Mouse (Mus musculus) embryo, embryonic 11.5 days (tissue): Measurements from ENCODE around the gene Cstf3.

Experiments used
- DNase-seq: peaks from one replicate; pipeline ENCODE4 v3.0.0-alpha.2; 2012; ENCODE audit warnings: low read depth, low spot score

Cstf3 gene

GRCm38 (mm10) chr2:104711585-104712485 lies 121.5 kb downstream of the Cstf3 start, which contains the start of gene Tcp11l1:
Gene Tcp11l1, minus strand, starts transcription at chr2:104712169.
- peak; percentile 41 for DNase-seq

DNA sequence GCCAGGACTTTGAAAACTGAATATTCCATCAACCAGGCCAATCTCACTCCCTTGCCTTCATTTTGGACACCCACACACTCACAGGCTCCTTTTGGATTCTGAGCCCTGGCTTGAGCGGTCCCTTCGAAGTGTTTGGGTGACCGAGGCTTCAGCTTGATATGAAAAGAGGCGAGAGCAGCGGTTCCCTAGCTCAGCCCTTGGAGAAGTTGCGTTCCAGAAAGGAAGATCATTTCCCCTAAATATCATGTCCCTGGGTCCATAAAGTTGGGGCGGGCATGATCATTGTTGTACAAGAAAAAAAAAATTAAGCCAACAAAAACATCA lies 122.1 kb downstream of the Cstf3 start:
- no peak for DNase-seq

DNA sequence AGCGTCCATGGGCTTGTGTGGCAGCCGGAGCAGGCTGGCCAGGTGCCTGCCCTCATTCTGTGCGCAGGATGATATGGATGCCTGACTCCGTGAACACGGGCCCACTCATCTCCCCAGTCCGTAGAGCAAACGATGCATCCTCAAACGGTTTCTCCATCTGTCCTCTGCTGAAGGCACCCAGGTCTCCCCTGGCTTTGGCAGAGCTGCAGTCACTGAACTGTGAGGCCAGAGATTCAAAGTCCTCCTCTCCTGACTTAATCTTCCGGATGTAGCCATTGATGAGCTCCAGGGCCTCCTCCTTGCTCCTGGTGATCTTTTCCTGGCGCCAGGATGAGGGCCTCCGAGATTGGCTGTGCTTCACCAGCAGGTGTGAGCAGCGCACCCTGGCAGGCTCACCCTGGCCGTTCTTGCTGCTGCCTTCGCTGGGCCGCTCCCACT lies 124.0 kb downstream of the Cstf3 start:
- DNase-seq: no peak
